Mouse (Mus musculus): Measurements from ENCODE around the gene Btrc. TPM values are rescaled to one million over a fixed set of nuclear protein-coding genes. Genes with fewer than 3 reads are reported as not detected.

Gene Btrc
- total RNA-seq, 4 experiments from 2014 or later, result 89.1 to 111 (median 97.8) TPM

GRCm38 (mm10) chr19:45472691-45473520, 109.4 kb downstream of the Btrc start:
- peak in 1 of 2 experiments; percentile 38 for DNase-seq (ENCODE audit: low spot score in 2 of 2)

- DNase-seq (ENCODE audit: low spot score in 2 of 2), result no peak
Measured at GRCm38 (mm10) chr19:45474686-45475085, 111.2 kb downstream of the Btrc start.

GRCm38 (mm10) chr19:45475928-45476553, 112.5 kb downstream of the Btrc start:
- peak; percentile 55 to 67 for DNase-seq (ENCODE audit: low spot score in 2 of 2)

- no peak for DNase-seq (ENCODE audit: low spot score in 2 of 2)
Measured at GRCm38 (mm10) chr19:45479548-45479947, 116.0 kb downstream of the Btrc start.

- DNase-seq (ENCODE audit: low spot score in 2 of 2), result no peak
Measured at GRCm38 (mm10) chr19:45480490-45480889, 117.0 kb downstream of the Btrc start.

GRCm38 (mm10) chr19:45480951-45481350, 117.4 kb downstream of the Btrc start:
- DNase-seq (ENCODE audit: low spot score in 2 of 2), result no peak

GRCm38 (mm10) chr19:45483470-45483869, 119.9 kb downstream of the Btrc start:
- DNase-seq (ENCODE audit: low spot score in 2 of 2), result no peak

- DNase-seq (ENCODE audit: low spot score in 2 of 2), result no peak
Measured at GRCm38 (mm10) chr19:45486206-45486991, 122.9 kb downstream of the Btrc start.

GRCm38 (mm10) chr19:45486992-45487387, 123.5 kb downstream of the Btrc start:
- no peak for DNase-seq (ENCODE audit: low spot score in 2 of 2)

- no peak for DNase-seq (ENCODE audit: low spot score in 2 of 2)
Measured at GRCm38 (mm10) chr19:45489961-45490360, 126.4 kb downstream of the Btrc start.

GRCm38 (mm10) chr19:45491246-45491645, 127.7 kb downstream of the Btrc start:
- DNase-seq (ENCODE audit: low spot score in 2 of 2), result no peak

GRCm38 (mm10) chr19:45494121-45494775, 130.7 kb downstream of the Btrc start:
- DNase-seq (ENCODE audit: low spot score in 2 of 2), result no peak

- DNase-seq (ENCODE audit: low spot score in 2 of 2), result no peak
Measured at GRCm38 (mm10) chr19:45505446-45505845, 141.9 kb downstream of the Btrc start.

GRCm38 (mm10) chr19:45507531-45507930, 144.0 kb downstream of the Btrc start:
- peak in 1 of 2 experiments; percentile 48 for DNase-seq (ENCODE audit: low spot score in 2 of 2)

GRCm38 (mm10) chr19:45510680-45511079, 147.1 kb downstream of the Btrc start:
- no peak for DNase-seq (ENCODE audit: low spot score in 2 of 2)

GRCm38 (mm10) chr19:45511406-45511805, 147.9 kb downstream of the Btrc start:
- DNase-seq (ENCODE audit: low spot score in 2 of 2), result no peak

GRCm38 (mm10) chr19:45515341-45515740, 151.8 kb downstream of the Btrc start:
- no peak for DNase-seq (ENCODE audit: low spot score in 2 of 2)

GRCm38 (mm10) chr19:45516264-45516663, 152.7 kb downstream of the Btrc start:
- DNase-seq (ENCODE audit: low spot score in 2 of 2), result no peak

GRCm38 (mm10) chr19:45527382-45527781, 163.8 kb downstream of the Btrc start:
- no peak for DNase-seq (ENCODE audit: low spot score in 2 of 2)

GRCm38 (mm10) chr19:45527931-45528534, 164.5 kb downstream of the Btrc start:
- DNase-seq (ENCODE audit: low spot score in 2 of 2), result no peak

GRCm38 (mm10) chr19:45529294-45529693, 165.8 kb downstream of the Btrc start:
- no peak for DNase-seq (ENCODE audit: low spot score in 2 of 2)

All from layer of hippocampus, adult 8-10 months (tissue).